Mouse (Mus musculus) embryonic fibroblast, embryonic 13.5 days (primary cell): Measurements from ENCODE around the gene Spint1. TPM values are rescaled to one million over a fixed set of nuclear protein-coding genes. Genes with fewer than 3 reads are reported as not detected.
A peak's percentile ranks its signal among the peaks of the same experiment; 100 is the strongest.

ENCODE experiments used
- H3K27ac ChIP-seq: 2 replicates; pipeline ENCODE4 v1.5.1; 2012; ENCODE audit warnings: low read length, control low read depth, inconsistent platforms; ENCODE audit not compliant: insufficient read depth
- H3K4me1 ChIP-seq: 2 replicates; pipeline ENCODE4 v1.6.1; 2011; ENCODE audit warnings: low read length; ENCODE audit not compliant: control insufficient read depth, insufficient read depth
- H3K4me3 ChIP-seq: 2 replicates; pipeline ENCODE4 v1.5.1; 2011; ENCODE audit warnings: mild to moderate bottlenecking, control low read depth, low read length; ENCODE audit not compliant: insufficient read depth
- CTCF ChIP-seq: IDR thresholded peaks from 2 replicates; pipeline ENCODE4 v1.5.1; 2011; ENCODE audit warnings: mild to moderate bottlenecking, control low read depth, low read length, moderate library complexity, borderline replicate concordance; ENCODE audit not compliant: insufficient read depth
- POLR2A ChIP-seq: IDR thresholded peaks from 2 replicates; pipeline ENCODE4 v1.6.1; 2011; ENCODE audit warnings: low read depth, mild to moderate bottlenecking, control low read depth, low read length, moderate library complexity
- polyA plus RNA-seq: library from polyadenylated mRNA; stranded (reverse); fragments of >200 nt; gene quantifications from 2 replicates; pipeline ENCODE4 v1.2.4, GENCODE M21; 2011; ENCODE audit warnings: low read depth; ENCODE audit not compliant: missing spikeins, insufficient read length

Spint1 gene
- polyA plus RNA-seq, 1 experiment = 0.30 TPM

- peaks cover 3% of the 10 kb centered on the region; the same call in 1 of the 2 replicates for H3K4me1 ChIP-seq
- H3K27ac ChIP-seq = no peak overlapping the region; the same call in 1 of the 2 replicates
- H3K4me3 ChIP-seq = no peak overlapping the region
- TF ChIP-seq POLR2A = no peak
- TF ChIP-seq CTCF = no peak
Measured at GRCm38 (mm10) chr2:119203871-119204460, 33.2 kb upstream of the Spint1 start.

- Histone ChIP-seq H3K27ac (peak overlapping the region; percentile 69; the same call in 1 of the 2 replicates), H3K4me1 (peaks cover 3% of the 10 kb centered on the region; the same call in 1 of the 2 replicates), H3K4me3 (peak overlapping the region; percentile 77)
- TF ChIP-seq POLR2A = no peak
- TF ChIP-seq CTCF = no peak
Measured at GRCm38 (mm10) chr2:119207961-119208343, 29.2 kb upstream of the Spint1 start.

- peak within 1 kb of the TSS; percentile 77 for H3K4me3 ChIP-seq
- peak within 1 kb of the TSS; percentile 69 for H3K27ac ChIP-seq
- TF ChIP-seq CTCF = no peak
- peak; percentile 95 for TF ChIP-seq POLR2A
Measured at GRCm38 (mm10) chr2:119208344-119209175, 28.6 kb upstream of the Spint1 start, which contains the start of the genes Zfyve19 and Dnajc17. TSS of gene Zfyve19 (plus strand) at chr2:119208617. TSS of gene Dnajc17 (minus strand) at chr2:119208795.

GRCm38 (mm10) chr2:119209176-119209507, 28.0 kb upstream of the Spint1 start:
- no peak overlapping the region for H3K27ac ChIP-seq
- peak overlapping the region; percentile 75 for H3K4me3 ChIP-seq
- H3K4me1 ChIP-seq = no peaks in the 10 kb centered on the region
- no peak for TF ChIP-seq POLR2A

More at GRCm38 (mm10) chr2:119208344-119209175, 28.6 kb upstream of the Spint1 start, which contains the start of the genes Zfyve19 and Dnajc17:
- H3K4me1 ChIP-seq = peaks cover 3% of the 10 kb centered on the region; the same call in 1 of the 2 replicates

- no peak within 1 kb of the TSS for H3K27ac ChIP-seq
Measured at GRCm38 (mm10) chr2:119229775-119230704, 7.1 kb upstream of the Spint1 start, which contains the start of gene Ppp1r14d. TSS of gene Ppp1r14d (minus strand) at chr2:119229906.

GRCm38 (mm10) chr2:119236682-119237209, 416 bp upstream of the Spint1 start:
- Histone ChIP-seq H3K4me1 (no peaks in the 10 kb centered on the region), H3K27ac (no peak overlapping the region), H3K4me3 (0 out of 2 replicates have a peak overlapping the region, but pooled peaks have one; percentile 2)
- no peak for TF ChIP-seq CTCF
- TF ChIP-seq POLR2A = no peak

More at GRCm38 (mm10) chr2:119229775-119230704, 7.1 kb upstream of the Spint1 start, which contains the start of gene Ppp1r14d:
- H3K4me1 ChIP-seq = no peaks in the 10 kb centered on the region
- TF ChIP-seq POLR2A = no peak
- TF ChIP-seq CTCF = no peak
- no peak within 1 kb of the TSS for H3K4me3 ChIP-seq

GRCm38 (mm10) chr2:119237871-119238220, 684 bp downstream of the Spint1 start:
- H3K27ac ChIP-seq = no peak overlapping the region
- TF ChIP-seq POLR2A = no peak
- no peak for TF ChIP-seq CTCF
- H3K4me3 ChIP-seq = no peak overlapping the region; the same call in 1 of the 2 replicates

GRCm38 (mm10) chr2:119238671-119239070, 1.5 kb downstream of the Spint1 start:
- TF ChIP-seq POLR2A = no peak
- no peak for TF ChIP-seq CTCF
- no peak overlapping the region for H3K4me3 ChIP-seq

More at GRCm38 (mm10) chr2:119237871-119238220, 684 bp downstream of the Spint1 start:
- no peaks in the 10 kb centered on the region for H3K4me1 ChIP-seq

More at GRCm38 (mm10) chr2:119238671-119239070, 1.5 kb downstream of the Spint1 start:
- Histone ChIP-seq H3K4me1 (no peaks in the 10 kb centered on the region), H3K27ac (no peak overlapping the region)
